Comparison of ENCODE assay signal across 30 mouse cellular contexts in genomic region chr14:46663529-46663928, GRCm38 (mm10).
"Had no signal": no experiment of that assay in that cellular context is flagged by ENCODE, and none has a peak within 500 bp of the region (broad histone marks: within the 10 kb centered on the region; RNA-seq: fewer than 3 reads in every experiment).

No protein-coding gene starts in this region.

- DNase-seq: heart, adult 2 months; heart, postnatal 10 days; heart, postnatal 14 days; heart, postnatal 36 days; heart, postnatal 4 days; kidney, adult 11 months; kidney, adult 18-20 months; kidney, adult 8-10 months; kidney, postnatal 10 days; kidney, postnatal 14 days; kidney, postnatal 25 days; kidney, postnatal 36 days; layer of hippocampus, adult 9-11 months had no signal

- H3K36me3 ChIP-seq: heart, embryonic 10.5 days; heart, embryonic 12.5 days; heart, embryonic 13.5 days; heart, embryonic 15.5 days; hindbrain, embryonic 10.5 days; hindbrain, embryonic 12.5 days; hindbrain, embryonic 13.5 days; hindbrain, embryonic 15.5 days; intestine, embryonic 15.5 days; kidney, embryonic 15.5 days had no signal

- H3K9ac ChIP-seq: heart, embryonic 12.5 days; heart, embryonic 13.5 days; heart, embryonic 15.5 days; hindbrain, embryonic 12.5 days; hindbrain, embryonic 13.5 days; hindbrain, embryonic 14.5 days; hindbrain, embryonic 15.5 days; intestine, embryonic 15.5 days; kidney, embryonic 15.5 days had no signal

- H3K4me3 ChIP-seq: heart, adult 2 months; heart, embryonic 10.5 days; heart, embryonic 12.5 days; heart, embryonic 13.5 days; heart, embryonic 15.5 days; hindbrain, embryonic 10.5 days; hindbrain, embryonic 12.5 days; hindbrain, embryonic 13.5 days; hindbrain, embryonic 15.5 days; intestine, embryonic 15.5 days; kidney, embryonic 15.5 days; layer of hippocampus, adult 2 months had no signal

- ATAC-seq: hindbrain, embryonic 16.5 days; hindbrain, postnatal 0 days; inflammation-experienced regulatory T-cells, adult 6 months had no signal

- H3K9me3 ChIP-seq: heart, embryonic 10.5 days; heart, embryonic 12.5 days; heart, embryonic 13.5 days; heart, embryonic 15.5 days; hindbrain, embryonic 10.5 days; hindbrain, embryonic 12.5 days; hindbrain, embryonic 13.5 days; hindbrain, embryonic 15.5 days; intestine, embryonic 15.5 days; kidney, embryonic 15.5 days had no signal

- H3K4me2 ChIP-seq: heart, embryonic 11.5 days; heart, embryonic 12.5 days; heart, embryonic 13.5 days; heart, embryonic 15.5 days; hindbrain, embryonic 12.5 days; hindbrain, embryonic 13.5 days; hindbrain, embryonic 14.5 days; hindbrain, embryonic 15.5 days; intestine, embryonic 15.5 days; kidney, embryonic 15.5 days had no signal

- H3K27ac ChIP-seq: heart, adult 2 months; heart, embryonic 10.5 days; heart, embryonic 13.5 days; heart, embryonic 15.5 days; hindbrain, embryonic 10.5 days; hindbrain, embryonic 12.5 days; hindbrain, embryonic 13.5 days; hindbrain, embryonic 14.5 days; hindbrain, embryonic 15.5 days; hindbrain, postnatal 0 days; intestine, embryonic 15.5 days; kidney, embryonic 15.5 days; kidney, postnatal 0 days; layer of hippocampus, adult 2 months had no signal

- H3K27me3 ChIP-seq: heart, embryonic 12.5 days; heart, embryonic 13.5 days; heart, embryonic 15.5 days; hindbrain, embryonic 15.5 days; intestine, embryonic 15.5 days; kidney, embryonic 15.5 days had no signal
